Mouse (Mus musculus): ENCODE results near the gene Mb. TPM values are rescaled to one million over a fixed set of nuclear protein-coding genes. Genes with fewer than 3 reads are reported as not detected.

Gene Mb
- total RNA-seq, 2 experiments from 2014 or later = 6,207 to 7,219 TPM

DNA sequence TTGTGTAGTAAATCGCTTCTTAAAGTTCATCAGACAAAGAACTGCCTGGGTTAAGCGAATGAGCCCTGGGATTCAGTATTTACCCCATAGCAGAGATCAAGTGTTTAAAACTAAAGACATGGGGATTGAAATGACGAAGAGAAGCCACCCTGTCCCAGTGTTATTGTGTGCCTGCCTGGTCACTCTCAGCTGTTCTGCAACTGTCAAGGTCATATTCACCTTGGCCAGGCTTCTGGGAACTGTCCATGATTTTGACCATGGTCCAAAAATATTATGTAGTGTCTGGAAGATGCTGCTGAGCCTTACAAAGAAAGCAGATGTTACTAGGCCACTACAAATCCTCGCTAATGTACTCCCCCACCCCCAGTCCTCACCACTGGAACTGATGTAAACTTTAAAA is 70.7 kb downstream of the Mb start:
- no peak for DNase-seq

DNA sequence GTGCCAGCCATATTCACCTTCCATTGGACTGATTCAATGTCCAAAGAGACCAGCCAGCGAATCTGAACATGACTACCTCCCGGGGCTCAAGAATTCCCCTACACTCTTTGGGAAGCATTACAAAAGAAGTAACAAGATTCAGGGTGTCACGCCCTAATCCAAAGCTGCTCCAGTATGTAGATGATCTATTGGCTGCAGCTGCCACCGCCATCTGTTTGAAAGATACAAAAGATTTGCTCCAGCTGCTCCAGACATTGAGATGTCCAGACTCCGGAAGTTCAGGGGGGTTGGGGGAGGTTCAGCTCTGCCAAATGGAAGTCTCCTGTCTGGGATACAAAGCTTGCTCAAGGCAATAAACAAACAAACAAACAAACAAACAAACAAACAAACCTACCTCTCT is 73.9 kb downstream of the Mb start:
- peak; percentile 24 for DNase-seq

DNA sequence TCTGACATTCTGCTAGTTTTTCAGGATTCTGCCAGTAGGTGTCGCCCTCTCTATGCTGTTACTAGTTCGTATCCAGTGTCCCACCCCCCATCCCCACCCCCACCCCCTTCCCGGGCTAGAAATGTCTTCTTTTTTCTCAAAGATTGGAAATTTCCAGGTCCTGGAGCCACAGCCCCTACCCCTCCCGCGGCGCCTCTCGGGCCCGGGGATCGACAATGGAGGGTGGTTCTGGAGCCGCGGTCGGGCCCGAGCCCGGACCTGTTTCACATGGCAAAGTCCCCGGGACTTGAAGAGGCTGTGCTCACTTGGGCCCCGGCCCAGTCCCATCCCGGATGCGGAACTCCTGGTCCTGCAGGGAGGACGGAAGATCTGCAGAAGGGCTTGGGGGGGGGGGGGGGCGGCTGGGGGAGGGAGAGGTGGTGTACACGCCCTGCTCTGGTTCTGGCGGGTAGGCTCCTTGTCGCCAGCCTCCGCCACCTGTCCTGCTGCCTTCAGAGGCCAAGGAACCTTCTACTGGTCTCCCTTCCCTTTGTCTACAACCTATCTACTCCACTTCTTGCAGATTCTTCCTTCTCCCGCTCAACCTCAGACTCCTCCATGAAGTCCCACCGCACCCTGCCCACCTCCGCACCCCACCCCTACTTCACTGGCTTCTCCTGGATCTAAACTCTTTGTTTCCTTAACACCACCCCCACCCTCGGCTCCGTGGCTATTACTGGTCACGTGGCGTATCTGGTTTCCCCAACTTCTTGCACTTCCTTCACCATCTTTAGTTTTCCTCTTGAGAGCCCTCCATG is 76.4 kb downstream of the Mb start:
- peak; percentile 91 for DNase-seq

DNA sequence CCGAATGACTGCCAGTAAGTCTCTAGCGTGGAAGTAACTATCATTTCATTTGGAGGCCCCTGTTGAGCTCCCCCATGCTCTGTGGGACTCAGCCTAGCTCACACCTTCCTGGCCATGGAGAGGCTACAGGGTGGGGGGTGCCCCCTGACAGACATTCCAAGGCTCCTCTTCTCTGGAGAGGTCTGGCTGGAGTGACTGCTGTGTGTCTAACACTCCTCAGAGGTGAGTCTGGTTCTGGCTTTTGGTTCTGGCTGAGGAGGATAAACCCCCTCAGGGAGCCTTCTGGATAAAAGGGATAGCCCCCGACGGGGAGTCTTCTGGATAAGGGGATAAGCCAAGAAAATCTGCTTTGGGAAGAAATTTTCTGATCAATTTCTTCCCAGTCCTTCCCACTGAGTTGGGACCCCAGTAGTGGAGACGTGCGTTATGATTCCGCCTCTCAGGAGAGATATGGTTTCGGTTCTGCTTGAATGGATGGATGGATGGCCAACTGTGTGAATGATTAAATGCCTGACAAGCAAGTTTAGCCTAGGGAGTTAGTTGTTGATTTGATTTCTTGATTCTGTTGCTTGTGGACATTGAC is 77.1 kb downstream of the Mb start:
- no peak for DNase-seq

DNA sequence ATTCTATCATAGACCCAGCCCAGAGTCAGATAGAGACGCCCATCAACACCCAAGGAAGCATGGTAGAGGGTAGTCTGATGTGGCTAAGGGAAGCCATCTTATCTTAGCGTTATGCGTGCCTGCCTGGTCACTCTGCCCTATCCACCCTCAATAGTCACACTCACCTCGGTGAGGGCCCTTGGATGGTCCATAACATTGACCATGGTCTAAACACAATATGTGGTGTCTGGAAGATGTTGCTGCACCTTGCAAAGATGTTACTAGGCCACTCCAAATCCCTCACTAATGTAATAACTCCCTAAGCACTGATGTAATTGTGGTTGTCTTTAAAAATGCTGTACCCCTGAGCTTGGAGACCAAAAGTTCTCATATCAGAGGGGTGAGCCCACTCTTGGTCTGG is 77.8 kb downstream of the Mb start:
- DNase-seq = no peak

Other genes with a start within 250 kb of the Mb start
- gene Zfp251, start 179.2 kb downstream of the Mb start, total RNA-seq (2021) = 10 to 100 TPM; 17.7 to 19.7 TPM
- 1 to 10 TPM; 3.0 to 3.1 TPM for gene Zfp7, start 171.4 kb downstream of the Mb start, total RNA-seq (2021)
- not detected for gene Gm49527, start 171.3 kb downstream of the Mb start, total RNA-seq (2021)
- 1 to 10 TPM; 4.7 to 5.6 TPM for gene Zfp647, start 125.2 kb downstream of the Mb start, total RNA-seq (2021)
- 10 to 100 TPM; 27.7 to 30.0 TPM for gene 1110038F14Rik, start 102.2 kb downstream of the Mb start, total RNA-seq (2021)
- gene Apol6, start 5.9 kb downstream of the Mb start, total RNA-seq (2021) = under 1 TPM; 0.62 to 0.65 TPM